Mouse (Mus musculus) hindbrain, embryonic 14.5 days (tissue): Measurements from ENCODE around the gene Ly6g6f. TPM values are rescaled to one million over a fixed set of nuclear protein-coding genes. Genes with fewer than 3 reads are reported as not detected.

ENCODE experiments used
- ATAC-seq: fragments of 200-750 bp; cut with Nextera tagmentation; 2 replicates; pipeline ENCODE4 v1.8.0; 2017; ENCODE audit warnings: moderate number of reproducible peaks, mild to moderate bottlenecking, moderate TSS enrichment, moderate library complexity; ENCODE audit not compliant: low FRiP score
- DNase-seq: peaks from one replicate; pipeline ENCODE4 v3.0.0-alpha.2; 2015; ENCODE audit warnings: low spot score
- H3K27ac ChIP-seq: fragments of 300-500 bp; sonication (generic); 2 replicates; pipeline ENCODE4 v1.5.1; 2014; ENCODE audit warnings: mild to moderate bottlenecking, moderate library complexity
- H3K27me3 ChIP-seq: fragments of 300-500 bp; sonication (generic); 2 replicates; pipeline ENCODE4 v1.6.1; 2014; ENCODE audit warnings: mild to moderate bottlenecking, low read length, mixed read lengths; ENCODE audit not compliant: control insufficient read depth, insufficient read depth
- H3K36me3 ChIP-seq: fragments of 300-500 bp; sonication (generic); replicated peaks from 2 replicates; pipeline ENCODE4 v1.6.1; 2014; ENCODE audit not compliant: control insufficient read depth, insufficient read depth
- H3K4me1 ChIP-seq: fragments of 300-500 bp; sonication (generic); replicated peaks from 2 replicates; pipeline ENCODE4 v1.6.1; 2014; ENCODE audit warnings: antibody characterized with exemption, low read length, mixed read lengths; ENCODE audit not compliant: control insufficient read depth, insufficient read depth
- H3K4me2 ChIP-seq: fragments of 300-500 bp; sonication (generic); replicated peaks from 2 replicates; pipeline ENCODE4 v1.6.1; 2014; ENCODE audit warnings: mild to moderate bottlenecking, moderate library complexity
- H3K4me3 ChIP-seq: fragments of 300-500 bp; sonication (generic); replicated peaks from 2 replicates; pipeline ENCODE4 v1.5.1; 2014; ENCODE audit warnings: mild to moderate bottlenecking, low read length
- H3K9ac ChIP-seq: fragments of 300-500 bp; sonication (generic); 2 replicates; pipeline ENCODE4 v1.6.1; 2014
- H3K9me3 ChIP-seq: fragments of 300-500 bp; sonication (generic); 2 replicates; pipeline ENCODE4 v1.6.1; 2016; ENCODE audit warnings: low read length; ENCODE audit not compliant: control insufficient read depth
- WGBS: fragments of 180-500 bp; shearing (Covaris S2); extraction: QIAGEN DNeasy Blood & Tissue Kit; methylation state at CpG from one replicate; pipeline ENCODE4 v1.1.7; 2014; 5-methylcytosine and 5-hydroxymethylcytosine counted together
- polyA plus RNA-seq: library from polyadenylated mRNA; unstranded; fragments of >200 nt; fragmentation: Nextera tagmentation; extraction: Ambion mirVana; gene quantifications from 2 replicates; pipeline ENCODE4 v1.2.1, GENCODE M21; 2014

The Ly6g6f gene
- polyA plus RNA-seq, 1 experiment from 2014 or later = 0.23 TPM

GRCm38 (mm10) chr17:35100196-35100765, 14.9 kb upstream of the Ly6g6f start:
- ATAC-seq = no peak
- Histone ChIP-seq H3K27me3 (no peaks in the 10 kb centered on the region), H3K27ac (no peak overlapping the region), H3K4me1 (no peaks in the 10 kb centered on the region), H3K36me3 (peaks cover 95% of the 10 kb centered on the region), H3K4me3 (no peak overlapping the region), H3K9me3 (no peaks in the 10 kb centered on the region), H3K9ac (no peak overlapping the region), H3K4me2 (no peak overlapping the region)
- WGBS = 80% methylated on average over 10 of the region's 10 CpGs
- DNase-seq = no peak

- DNase-seq = no peak
- ATAC-seq = no peak
- no peaks in the 10 kb centered on the region for H3K27me3 ChIP-seq
- no peak overlapping the region for H3K4me3 ChIP-seq
- 76% methylated on average over 12 of the region's 12 CpGs for WGBS
- no peak overlapping the region for H3K27ac ChIP-seq
- no peak overlapping the region for H3K9ac ChIP-seq
- H3K36me3 ChIP-seq = peaks cover 99% of the 10 kb centered on the region
- no peaks in the 10 kb centered on the region for H3K4me1 ChIP-seq
- H3K4me2 ChIP-seq = no peak overlapping the region
- H3K9me3 ChIP-seq = no peaks in the 10 kb centered on the region
Measured at GRCm38 (mm10) chr17:35097164-35097655, 11.8 kb upstream of the Ly6g6f start.

- Histone ChIP-seq H3K4me2 (no peak overlapping the region), H3K4me1 (no peaks in the 10 kb centered on the region), H3K4me3 (no peak overlapping the region), H3K36me3 (peaks cover 97% of the 10 kb centered on the region), H3K9ac (no peak overlapping the region), H3K9me3 (no peaks in the 10 kb centered on the region), H3K27me3 (no peaks in the 10 kb centered on the region), H3K27ac (no peak overlapping the region)
- ATAC-seq = no peak
- DNase-seq = no peak
- 83% methylated on average over 12 of the region's 12 CpGs for WGBS
Measured at GRCm38 (mm10) chr17:35096597-35096996, 11.2 kb upstream of the Ly6g6f start.

- Histone ChIP-seq H3K4me1 (peaks cover 9% of the 10 kb centered on the region), H3K9me3 (no peaks in the 10 kb centered on the region), H3K27ac (no peak overlapping the region), H3K36me3 (peaks cover 83% of the 10 kb centered on the region), H3K4me3 (no peak overlapping the region), H3K27me3 (no peaks in the 10 kb centered on the region), H3K4me2 (no peak overlapping the region), H3K9ac (no peak overlapping the region)
- ATAC-seq = no peak
- WGBS = 94% methylated on average over 15 of the region's 15 CpGs
- DNase-seq = no peak
Measured at GRCm38 (mm10) chr17:35094475-35095365, 9.3 kb upstream of the Ly6g6f start.

GRCm38 (mm10) chr17:35092403-35093198, 7.2 kb upstream of the Ly6g6f start:
- 89% methylated on average over 14 of the region's 14 CpGs for WGBS
- ATAC-seq = no peak
- no peak overlapping the region for H3K9ac ChIP-seq
- no peak overlapping the region for H3K4me2 ChIP-seq
- H3K27me3 ChIP-seq = no peaks in the 10 kb centered on the region
- no peak overlapping the region for H3K27ac ChIP-seq
- H3K4me3 ChIP-seq = no peak overlapping the region
- peaks cover 10% of the 10 kb centered on the region for H3K4me1 ChIP-seq
- no peaks in the 10 kb centered on the region for H3K9me3 ChIP-seq
- H3K36me3 ChIP-seq = peaks cover 62% of the 10 kb centered on the region
- no peak for DNase-seq

- peak overlapping the region; percentile 78 for H3K9ac ChIP-seq
- H3K4me2 ChIP-seq = peak overlapping the region; percentile 56
- WGBS = 59% methylated on average over 8 of the region's 8 CpGs
- H3K4me3 ChIP-seq = peak overlapping the region; percentile 47
- H3K27me3 ChIP-seq = no peaks in the 10 kb centered on the region
- peak overlapping the region; percentile 38 for H3K27ac ChIP-seq
- peaks cover 40% of the 10 kb centered on the region for H3K36me3 ChIP-seq
- peaks cover 10% of the 10 kb centered on the region for H3K4me1 ChIP-seq
- ATAC-seq = no peak
- no peak for DNase-seq
- no peaks in the 10 kb centered on the region for H3K9me3 ChIP-seq
Measured at GRCm38 (mm10) chr17:35090166-35090932, 4.9 kb upstream of the Ly6g6f start.

GRCm38 (mm10) chr17:35088825-35089644, 3.6 kb upstream of the Ly6g6f start, which contains the start of gene Abhd16a:
Gene Abhd16a (plus strand): TSS chr17:35089263.
- no peaks in the 10 kb centered on the region for H3K9me3 ChIP-seq
- H3K27ac ChIP-seq = peak within 1 kb of the TSS; percentile 94
- DNase-seq (peak; percentile 93), ATAC-seq (peak; percentile 98)
- peaks cover 10% of the 10 kb centered on the region for H3K4me1 ChIP-seq
- H3K27me3 ChIP-seq = no peaks in the 10 kb centered on the region
- peaks cover 27% of the 10 kb centered on the region for H3K36me3 ChIP-seq
- peak within 1 kb of the TSS; percentile 47 for H3K4me3 ChIP-seq
- H3K4me2 ChIP-seq = peak within 1 kb of the TSS; percentile 56
- peak within 1 kb of the TSS; percentile 78 for H3K9ac ChIP-seq
- WGBS = 4% methylated on average over 62 of the region's 67 CpGs

- 57% methylated on average over 2 of the region's 2 CpGs for WGBS
- Histone ChIP-seq H3K9ac (no peak overlapping the region), H3K4me2 (no peak overlapping the region), H3K36me3 (peaks cover 18% of the 10 kb centered on the region), H3K4me1 (peaks cover 10% of the 10 kb centered on the region), H3K4me3 (no peak overlapping the region), H3K9me3 (no peaks in the 10 kb centered on the region), H3K27me3 (no peaks in the 10 kb centered on the region), H3K27ac (no peak overlapping the region)
- ATAC-seq (no peak), DNase-seq (no peak)
Measured at GRCm38 (mm10) chr17:35088151-35088550, 2.7 kb upstream of the Ly6g6f start.
